Mouse (Mus musculus): ENCODE data around the gene Chn2.

The Chn2 gene

GRCm38 (mm10) chr6:54305777-54306176, 266.4 kb downstream of the Chn2 start:
- DNase-seq, result no peak

DNA sequence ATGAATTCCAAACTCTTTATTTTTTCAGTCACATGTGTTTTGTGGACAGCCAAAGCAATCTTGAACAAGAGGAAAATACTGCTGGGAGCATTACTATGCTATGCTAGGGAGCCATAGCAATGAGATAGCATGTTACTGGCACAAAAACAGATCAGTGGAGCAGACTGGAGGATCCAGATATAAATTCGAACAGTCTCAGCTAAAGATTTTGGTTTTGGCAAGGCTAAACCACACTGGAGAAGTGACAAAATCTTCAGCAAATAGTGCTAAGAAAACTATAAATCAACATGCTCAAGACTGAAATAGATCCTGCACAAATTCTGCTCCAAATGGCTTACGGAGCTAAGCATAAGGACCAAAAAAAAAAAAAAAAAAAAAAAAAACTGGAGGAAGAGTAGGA, 273.7 kb downstream of the Chn2 start:
- DNase-seq, result no peak

GRCm38 (mm10) chr6:54318618-54319017, 279.3 kb downstream of the Chn2 start:
- DNase-seq, result no peak

GRCm38 (mm10) chr6:54319198-54319597, 279.8 kb downstream of the Chn2 start:
- DNase-seq, result no peak

GRCm38 (mm10) chr6:54320236-54320635, 280.9 kb downstream of the Chn2 start:
- no peak for DNase-seq

DNA sequence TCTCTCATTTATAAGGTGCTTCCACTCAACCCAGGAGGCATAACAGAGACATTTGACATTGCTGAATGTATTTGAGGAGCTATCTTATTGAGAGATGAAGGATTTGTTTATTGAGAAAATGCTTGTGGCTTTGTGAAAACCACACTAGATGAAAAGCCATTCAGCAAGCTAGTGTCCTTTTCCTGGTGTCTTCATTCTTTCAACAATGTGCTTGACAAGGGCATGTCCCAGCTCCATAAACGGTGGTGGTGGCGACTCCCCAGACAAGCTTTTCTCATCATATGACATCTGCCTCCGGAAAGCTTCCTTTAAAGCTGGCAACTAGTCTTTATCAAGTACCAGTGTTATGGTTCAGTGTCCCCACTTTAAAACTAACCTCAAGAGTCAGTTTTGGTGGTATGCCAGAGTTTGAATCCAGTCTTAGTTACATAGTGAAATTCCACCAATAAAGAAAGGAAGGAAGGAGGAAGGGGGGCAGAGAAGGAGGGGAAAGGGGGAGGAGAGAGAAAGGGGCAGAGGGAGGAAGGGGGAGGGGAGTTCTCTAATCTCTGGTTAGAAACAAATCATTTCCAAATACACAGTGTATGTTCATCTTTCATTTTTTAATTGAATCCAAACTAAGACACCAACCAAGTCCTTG, 286.0 kb downstream of the Chn2 start, which contains the start of gene Prr15:
TSS of gene Prr15 (plus strand) at position 590 of the 640 bp plus-strand sequence.
- DNase-seq, result no peak

GRCm38 (mm10) chr6:54326671-54327625, 287.6 kb downstream of the Chn2 start:
- no peak for DNase-seq

DNA sequence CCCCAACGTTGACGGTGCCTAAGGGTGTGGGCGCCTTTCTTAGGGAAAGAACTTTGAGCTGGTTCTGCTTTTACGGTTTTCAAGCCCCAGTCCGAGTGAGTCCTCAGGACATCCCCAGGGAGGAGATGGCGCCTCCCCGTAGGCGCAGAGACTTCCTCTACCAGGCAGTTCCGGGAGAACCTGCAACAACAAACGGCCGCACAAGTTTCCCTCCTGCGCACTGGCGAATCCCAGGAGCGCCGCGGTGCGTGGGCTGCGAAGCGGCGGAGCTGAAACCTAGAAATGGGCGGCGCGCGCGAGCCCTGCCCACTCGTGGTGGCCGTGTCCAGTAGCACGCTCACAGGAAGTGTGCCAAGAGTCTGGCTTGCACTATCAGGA, 288.3 kb downstream of the Chn2 start:
- peak in 1 of 2 experiments; percentile 10 for DNase-seq

DNA sequence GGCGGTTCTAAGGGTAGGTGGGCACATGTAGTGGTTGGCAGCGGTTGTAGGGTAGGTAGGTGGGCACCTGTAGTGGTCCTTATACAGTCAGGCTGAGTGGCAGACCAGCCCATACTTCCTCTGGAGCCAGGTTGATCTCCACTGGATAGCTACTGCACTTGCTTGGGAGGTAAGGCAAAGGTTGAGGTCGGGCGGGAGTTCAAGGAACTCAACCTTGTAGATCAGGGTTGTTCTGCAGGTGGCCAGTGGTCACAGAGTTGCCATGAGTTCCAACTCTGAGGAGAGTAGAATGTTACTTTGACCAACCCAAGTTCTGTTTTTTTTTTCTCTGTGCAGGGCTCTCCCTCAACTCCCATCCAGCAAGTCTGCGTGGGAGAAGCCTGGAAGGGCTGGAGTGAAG, 289.4 kb downstream of the Chn2 start:
- DNase-seq, result no peak

GRCm38 (mm10) chr6:54329598-54329997, 290.2 kb downstream of the Chn2 start:
- no peak for DNase-seq

GRCm38 (mm10) chr6:54330166-54330565, 290.8 kb downstream of the Chn2 start:
- DNase-seq, result no peak

DNA sequence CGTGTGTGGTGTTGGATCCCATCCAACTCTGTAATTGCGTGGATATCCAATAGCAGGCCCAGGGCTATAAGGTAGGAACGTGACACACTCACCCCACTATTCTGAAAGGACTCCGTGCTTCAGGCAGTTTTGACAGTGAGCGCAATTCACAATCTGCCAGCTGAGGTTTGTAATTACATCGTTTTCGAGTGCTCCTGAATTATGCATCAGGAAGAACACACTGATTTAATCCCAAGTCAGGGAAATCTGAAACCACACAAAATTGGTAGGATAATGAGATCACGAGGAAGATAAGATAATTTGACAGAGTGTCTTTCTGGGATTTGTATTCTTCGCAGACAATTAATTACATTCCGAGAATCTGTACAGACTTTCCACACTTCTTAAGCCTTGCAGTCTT, 292.4 kb downstream of the Chn2 start:
- DNase-seq, result no peak

GRCm38 (mm10) chr6:54332203-54332602, 292.8 kb downstream of the Chn2 start:
- DNase-seq, result no peak

DNA sequence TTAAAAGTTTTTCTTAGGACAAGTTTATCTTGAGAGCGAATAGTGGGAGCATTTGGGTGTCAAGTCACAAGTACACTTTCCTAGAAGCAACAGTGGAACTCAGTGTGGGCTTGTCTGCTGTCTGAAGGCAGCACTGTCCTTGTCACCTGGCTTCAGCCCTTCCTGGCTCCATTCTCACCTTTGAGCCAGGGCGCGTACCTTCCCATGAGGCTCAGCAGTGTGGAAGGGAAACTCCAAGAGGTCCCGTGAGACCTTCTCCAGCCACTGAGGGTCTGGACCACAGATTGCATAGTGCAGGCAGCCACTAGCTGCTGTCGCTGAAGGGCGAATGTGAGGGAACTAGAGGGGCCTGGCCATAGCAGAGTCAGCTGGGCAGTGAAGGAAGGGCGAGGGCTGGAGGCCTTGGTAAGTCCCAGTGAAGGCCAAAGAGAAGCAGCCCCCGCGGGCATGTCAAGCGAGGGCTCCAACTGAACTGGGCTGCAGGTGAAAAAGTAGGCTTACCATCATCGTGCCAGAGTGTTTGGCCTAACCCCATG, 293.8 kb downstream of the Chn2 start:
- no peak for DNase-seq

DNA sequence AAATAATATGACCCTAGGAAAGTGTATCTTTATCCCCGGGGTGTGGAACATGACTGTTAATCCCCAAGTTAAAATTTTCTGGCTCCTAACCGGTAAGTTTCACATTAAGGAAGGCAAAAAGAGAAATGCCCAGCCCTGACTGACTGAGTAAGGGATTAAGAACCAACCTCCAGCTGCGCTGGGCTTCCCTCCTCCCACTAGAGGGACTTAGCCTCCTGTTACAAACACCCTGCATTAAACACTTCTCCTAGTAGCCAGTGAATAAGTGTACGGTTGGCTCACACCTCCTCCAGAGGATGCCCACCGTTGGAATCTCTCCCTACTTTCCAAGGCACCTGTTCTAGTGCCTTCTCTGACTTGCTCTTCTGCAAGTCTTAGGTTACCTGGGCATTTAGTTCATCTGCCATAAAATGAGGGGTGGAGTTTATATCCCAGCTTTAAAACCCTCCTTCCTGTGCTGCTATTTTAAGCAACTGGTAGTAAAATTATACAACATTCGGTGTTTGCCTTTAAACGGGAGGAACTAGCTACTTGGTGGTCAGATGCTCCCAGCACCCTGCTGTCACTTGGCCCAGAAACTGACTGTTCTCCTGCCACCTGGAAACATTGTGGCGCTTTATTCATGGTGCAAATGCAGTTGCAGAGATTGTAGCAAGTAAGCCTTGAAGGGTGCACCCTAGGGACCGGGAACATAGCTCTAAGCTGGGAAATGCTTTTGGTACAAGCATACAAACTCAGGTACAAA, 294.5 kb downstream of the Chn2 start:
- no peak for DNase-seq

- DNase-seq, result no peak
These were observed 298.0 kb downstream of the Chn2 start for GRCm38 (mm10) chr6:54337321-54337720.

DNA sequence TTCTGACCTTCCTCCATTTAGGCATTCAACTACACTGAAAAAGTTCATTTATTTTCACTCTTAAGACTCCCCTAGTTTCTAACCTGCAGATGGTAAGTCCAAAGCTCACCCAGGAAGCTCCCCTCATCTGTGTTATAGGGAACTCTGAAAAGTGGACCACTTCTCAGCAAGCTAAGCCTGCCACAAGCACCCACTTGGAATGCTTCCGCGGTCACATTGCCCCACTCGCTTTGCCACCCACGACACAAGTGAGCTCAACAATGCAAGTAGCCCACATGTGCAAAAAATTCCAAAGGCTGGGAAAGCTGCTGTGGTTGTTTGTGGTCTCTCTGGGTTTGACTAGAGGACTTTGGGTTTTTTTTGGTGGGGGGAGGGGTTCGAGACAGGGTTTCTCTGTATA, 301.8 kb downstream of the Chn2 start:
- no peak for DNase-seq

DNA sequence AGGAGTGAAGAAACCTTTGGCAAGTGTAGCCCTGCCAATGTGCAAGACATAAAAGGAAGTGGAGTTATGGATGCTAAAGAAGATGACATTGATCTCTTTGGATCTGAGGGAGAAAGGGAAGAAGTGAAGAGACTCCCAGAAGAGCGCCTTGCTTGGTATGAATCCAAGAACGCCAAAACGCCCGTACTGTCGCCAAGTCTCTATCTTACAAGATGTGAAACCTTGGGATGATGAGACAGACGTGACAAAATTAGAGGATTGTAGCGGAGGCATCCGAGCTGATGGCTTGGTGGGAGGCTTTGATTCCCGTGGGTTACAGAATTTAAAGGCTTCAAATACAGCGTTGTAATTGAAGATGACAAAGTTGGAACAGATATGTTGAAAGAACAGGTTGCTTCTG, 302.9 kb downstream of the Chn2 start:
- DNase-seq, result no peak
